Mouse (Mus musculus) liver, adult 2 months (tissue): ENCODE data around the gene Stxbp6. TPM values are rescaled to one million over a fixed set of nuclear protein-coding genes. Genes with fewer than 3 reads are reported as not detected.
"Not testable (repeated sequence)": the region's sequence is repeated elsewhere in the genome, so short reads cannot be mapped to it uniquely, and the experiment has no call there.

Experiments
- DNase-seq: peaks from one replicate; pipeline ENCODE4 v3.0.0-alpha.2; 2011; ENCODE audit warnings: low read depth, low spot score; ENCODE audit errors: extremely low read depth
- H3K27ac ChIP-seq: fragments of 200-500 bp; replicated peaks from 2 replicates; pipeline ENCODE4 v1.5.1; 2012; ENCODE audit warnings: low read depth, mild to moderate bottlenecking, control low read depth, inconsistent platforms, low read length; ENCODE audit not compliant: insufficient read depth
- H3K27me3 ChIP-seq: fragments of 200-500 bp; 2 replicates; pipeline ENCODE4 v1.6.1; 2012; ENCODE audit warnings: mild to moderate bottlenecking, moderate library complexity, low read length, inconsistent platforms; ENCODE audit not compliant: control insufficient read depth, insufficient read depth
- H3K36me3 ChIP-seq: fragments of 200-500 bp; 2 replicates; pipeline ENCODE4 v1.6.1; 2012; ENCODE audit warnings: low read length, inconsistent platforms; ENCODE audit not compliant: control insufficient read depth, insufficient read depth
- H3K4me1 ChIP-seq: fragments of 200-500 bp; 2 replicates; pipeline ENCODE4 v1.6.1; 2011; ENCODE audit warnings: low read length; ENCODE audit not compliant: control insufficient read depth, insufficient read depth
- H3K4me3 ChIP-seq: fragments of 200-500 bp; 2 replicates; pipeline ENCODE4 v1.5.1; 2011; ENCODE audit warnings: low read depth, mild to moderate bottlenecking, control low read depth, low read length, moderate library complexity; ENCODE audit not compliant: insufficient read depth
- H3K79me2 ChIP-seq: fragments of 200-500 bp; 2 replicates; pipeline ENCODE4 v1.6.1; 2012; ENCODE audit warnings: inconsistent platforms, mild to moderate bottlenecking, low read length, moderate library complexity; ENCODE audit not compliant: control insufficient read depth, insufficient read depth
- H3K9ac ChIP-seq: fragments of 200-500 bp; 2 replicates; pipeline ENCODE4 v1.6.1; 2012; ENCODE audit warnings: low read depth, mild to moderate bottlenecking, control low read depth, inconsistent platforms, low read length
- CTCF ChIP-seq: fragments of 200-500 bp; IDR thresholded peaks from 2 replicates; pipeline ENCODE4 v1.5.1; 2011; ENCODE audit warnings: low read depth, low read length, control low read depth
- POLR2A ChIP-seq: fragments of 200-500 bp; IDR thresholded peaks from 2 replicates; pipeline ENCODE4 v1.6.1; 2011; ENCODE audit warnings: low read length, control low read depth; ENCODE audit not compliant: insufficient read depth; ENCODE audit errors: extremely low read depth
- WGBS: fragments of 180-500 bp; shearing (Covaris S2); methylation state at CpG from one replicate; pipeline ENCODE4 v1.1.7; 2018; 5-methylcytosine and 5-hydroxymethylcytosine counted together
- polyA plus RNA-seq: library from polyadenylated mRNA; depleted of rRNA; stranded (reverse); fragments of >200 nt; gene quantifications from 2 replicates; pipeline ENCODE4 v1.2.3, GENCODE M21; 2012; rRNA removed
- total RNA-seq: library from RNA; depleted of rRNA; stranded (reverse); fragments of >200 nt; gene quantifications from 2 replicates; pipeline ENCODE4 v1.2.3, GENCODE M21; 2014; rRNA removed

The Stxbp6 gene
- total RNA-seq (7.5 and 8.5 TPM in 2 replicates), polyA plus RNA-seq (4.6 and 4.8 TPM in 2 replicates)

- Histone ChIP-seq H3K4me3 (peak within 1 kb of the TSS; percentile 89), H3K79me2 (0 out of 2 replicates have a peak, but pooled peaks cover 3% of the 10 kb centered on the region), H3K36me3 (no peaks in the 10 kb centered on the region), H3K27me3 (no peaks in the 10 kb centered on the region), H3K9ac (peak within 1 kb of the TSS; percentile 90), H3K27ac (peak within 1 kb of the TSS; percentile 94), H3K4me1 (peaks cover 3% of the 10 kb centered on the region; the same call in 1 of the 2 replicates)
- WGBS: under 1% methylated on average over 20 of the region's 20 CpGs
- DNase-seq: peak; percentile 68
- no peak for TF ChIP-seq POLR2A
- TF ChIP-seq CTCF: no peak
These were observed at the start of gene Stxbp6 for GRCm38 (mm10) chr12:45074611-45075342. Gene Stxbp6, minus strand, starts transcription at chr12:45074709.

GRCm38 (mm10) chr12:45102954-45103353 is 28.4 kb upstream of the Stxbp6 start:
- not testable (repeated sequence) for H3K9ac ChIP-seq, H3K36me3 ChIP-seq, H3K4me1 ChIP-seq, DNase-seq, H3K79me2 ChIP-seq, H3K27me3 ChIP-seq, H3K27ac ChIP-seq, H3K4me3 ChIP-seq
- WGBS: 31% methylated on average over 2 of the region's 2 CpGs

- Histone ChIP-seq H3K27ac (no peak overlapping the region), H3K27me3 (no peaks in the 10 kb centered on the region), H3K4me1 (no peaks in the 10 kb centered on the region), H3K36me3 (no peaks in the 10 kb centered on the region), H3K79me2 (no peaks in the 10 kb centered on the region), H3K9ac (no peak overlapping the region), H3K4me3 (no peak overlapping the region)
- DNase-seq: no peak
- TF ChIP-seq POLR2A (no peak), CTCF (no peak)
- 73% methylated on average over 2 of the region's 2 CpGs for WGBS
These were observed 19.2 kb upstream of the Stxbp6 start for GRCm38 (mm10) chr12:45093732-45094131.

GRCm38 (mm10) chr12:45092444-45092843 is 17.9 kb upstream of the Stxbp6 start:
- Histone ChIP-seq H3K27me3 (no peaks in the 10 kb centered on the region), H3K4me1 (no peaks in the 10 kb centered on the region), H3K4me3 (no peak overlapping the region), H3K79me2 (no peaks in the 10 kb centered on the region), H3K36me3 (no peaks in the 10 kb centered on the region), H3K27ac (no peak overlapping the region), H3K9ac (no peak overlapping the region)
- DNase-seq: no peak
- no peak for TF ChIP-seq CTCF
- WGBS: 48% methylated on average over 3 of the region's 3 CpGs

- DNase-seq: no peak
- WGBS: 82% methylated on average over 1 of the region's 1 CpGs
These were observed 8.6 kb upstream of the Stxbp6 start for GRCm38 (mm10) chr12:45083145-45083475.

GRCm38 (mm10) chr12:45082379-45083144 is 8.1 kb upstream of the Stxbp6 start:
- no peak overlapping the region for H3K27ac ChIP-seq
- TF ChIP-seq POLR2A (no peak), CTCF (no peak)
- WGBS: 93% methylated on average over 4 of the region's 4 CpGs

More at GRCm38 (mm10) chr12:45083145-45083475, 8.6 kb upstream of the Stxbp6 start:
- Histone ChIP-seq H3K27ac (no peak overlapping the region), H3K27me3 (no peaks in the 10 kb centered on the region), H3K4me1 (no peaks in the 10 kb centered on the region), H3K79me2 (no peaks in the 10 kb centered on the region), H3K9ac (no peak overlapping the region), H3K4me3 (no peak overlapping the region), H3K36me3 (no peaks in the 10 kb centered on the region)
- no peak for TF ChIP-seq CTCF
- TF ChIP-seq POLR2A: no peak

More at GRCm38 (mm10) chr12:45082379-45083144, 8.1 kb upstream of the Stxbp6 start:
- Histone ChIP-seq H3K4me3 (no peak overlapping the region), H3K79me2 (no peaks in the 10 kb centered on the region), H3K4me1 (no peaks in the 10 kb centered on the region), H3K36me3 (no peaks in the 10 kb centered on the region), H3K9ac (no peak overlapping the region), H3K27me3 (no peaks in the 10 kb centered on the region)
- no peak for DNase-seq
